Mouse (Mus musculus) fat pad, adult 2 months (tissue): ENCODE measurements around the gene Sox13.

ENCODE experiments used
- DNase-seq: peaks from one replicate; pipeline ENCODE4 v3.0.0-alpha.2; 2011; ENCODE audit warnings: low read depth, low spot score; ENCODE audit errors: extremely low read depth

Sox13 gene

DNA sequence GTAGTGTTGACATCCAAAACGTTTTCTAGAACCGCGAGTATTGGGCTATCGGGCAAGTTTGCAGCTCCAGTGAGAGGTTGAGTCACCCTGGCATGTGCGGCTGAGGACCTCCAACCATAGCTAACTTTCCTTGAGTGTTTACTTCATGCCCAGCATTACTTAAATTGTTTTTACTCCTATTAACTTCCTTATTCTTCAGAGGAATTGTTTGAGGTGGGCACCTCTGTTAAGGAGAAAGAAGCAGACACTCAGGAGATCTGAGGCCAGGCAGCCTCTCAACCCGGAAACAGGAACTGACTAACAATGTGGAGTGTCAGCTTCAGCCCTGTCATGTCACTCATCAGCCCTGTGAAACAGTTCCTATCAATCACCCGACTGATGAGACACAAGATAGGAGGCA, 17.6 kb downstream of the Sox13 start:
- no peak for DNase-seq

DNA sequence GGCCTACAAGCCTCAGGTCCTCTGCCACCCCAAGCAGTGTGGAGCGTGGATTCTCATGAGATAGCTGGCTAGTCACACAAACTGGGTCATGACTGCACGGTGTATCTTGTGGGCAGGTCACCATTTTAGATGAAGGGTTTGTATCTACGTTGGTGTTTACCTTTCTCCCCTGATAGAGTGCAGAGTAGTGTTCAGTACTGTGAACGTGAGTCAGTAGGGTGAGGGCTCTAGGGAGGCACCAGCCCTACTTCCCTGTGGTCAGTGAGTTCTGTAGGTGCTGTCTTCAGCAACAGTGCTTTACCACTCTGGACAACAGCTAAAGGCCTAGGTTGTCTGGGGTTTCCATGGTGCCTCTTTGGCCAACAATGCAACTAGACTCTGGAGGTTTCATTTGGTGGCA, 20.2 kb downstream of the Sox13 start:
- no peak for DNase-seq

DNA sequence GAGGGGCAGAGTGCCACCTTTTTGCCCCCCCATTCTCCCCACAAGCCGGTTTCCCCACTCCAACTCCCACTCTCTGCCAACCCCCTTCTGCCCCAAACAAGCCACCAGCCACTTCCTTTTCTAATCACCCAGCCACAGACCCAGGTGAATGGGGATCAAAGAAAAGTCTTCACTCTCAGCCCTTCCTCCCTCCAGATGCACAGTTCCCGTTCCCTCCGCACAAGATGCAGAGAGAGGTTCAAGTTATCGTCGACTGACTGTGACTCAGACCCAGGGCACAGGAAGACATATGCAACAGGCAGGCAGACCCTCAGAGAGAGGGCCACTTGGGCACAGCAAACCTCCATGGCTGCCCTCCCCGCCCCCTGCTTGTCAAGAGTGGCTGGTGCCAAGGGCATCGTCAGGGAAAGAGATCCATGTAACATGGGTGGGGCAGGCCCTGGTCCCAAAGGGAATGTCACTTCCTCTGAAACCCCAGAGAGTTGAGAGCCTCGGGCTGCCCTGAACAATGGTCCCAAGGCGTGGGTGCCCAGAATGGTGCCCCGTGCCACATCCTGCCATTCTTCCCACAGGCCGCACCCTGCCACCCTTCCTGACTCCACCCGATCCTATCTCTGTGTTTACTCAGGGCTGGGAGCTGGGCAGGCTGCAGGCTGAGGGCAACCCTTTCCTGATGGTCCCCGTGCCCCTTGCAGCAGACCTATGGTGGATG, 24.0 kb downstream of the Sox13 start:
- no peak for DNase-seq

DNA sequence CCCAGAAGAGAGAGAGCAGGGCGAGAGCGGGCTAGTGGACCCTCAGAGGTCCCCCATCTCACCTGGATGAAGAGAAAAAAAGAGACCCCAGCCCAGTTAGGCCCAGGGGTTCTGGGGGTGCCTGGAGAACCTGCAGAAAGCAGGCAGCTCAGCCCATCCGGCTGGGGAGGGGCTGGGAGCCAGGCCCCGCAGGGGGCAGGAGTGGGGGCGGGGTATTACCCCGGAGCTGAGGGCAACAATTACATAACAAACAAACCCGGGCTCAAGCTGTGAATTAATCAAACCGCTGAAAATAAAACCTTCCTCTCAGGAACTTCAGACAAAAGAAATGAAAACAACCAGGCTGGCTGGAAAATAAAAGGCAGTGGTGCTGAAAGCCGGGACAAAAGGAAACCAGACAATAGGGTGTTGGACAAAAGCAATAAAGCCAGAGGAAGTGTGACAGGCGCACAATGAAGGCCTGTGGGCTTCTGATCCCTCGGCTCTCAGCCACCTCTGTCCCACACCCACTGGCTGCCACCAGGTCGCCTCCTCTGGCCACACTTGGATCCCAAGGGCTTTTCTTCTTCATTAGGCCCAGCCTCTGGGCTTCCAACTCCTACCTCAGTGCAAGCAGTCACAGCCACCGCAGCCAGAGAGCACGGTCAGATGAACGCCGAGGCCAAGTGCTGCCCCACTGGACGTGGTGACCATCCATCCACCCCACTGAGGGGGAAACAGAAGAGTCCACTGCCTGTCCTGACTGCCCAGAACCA, 26.5 kb downstream of the Sox13 start:
- DNase-seq: no peak

DNA sequence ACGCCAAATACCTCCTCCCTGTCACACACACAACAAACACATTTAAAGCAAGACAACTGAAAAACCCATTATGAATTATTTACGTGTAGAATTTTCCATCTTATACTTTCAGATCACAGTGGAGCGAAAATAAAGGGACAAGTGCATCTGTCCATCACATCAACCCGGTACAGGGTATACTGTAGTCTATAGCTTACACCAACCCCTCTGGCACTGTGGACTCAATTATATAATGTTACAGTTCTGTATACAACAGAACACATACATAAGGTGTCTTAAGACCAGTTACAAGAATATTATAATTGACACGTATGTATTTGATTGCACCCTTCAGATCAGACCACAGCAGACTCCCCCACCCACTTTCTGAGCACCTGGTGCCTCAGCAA, 27.1 kb downstream of the Sox13 start:
- no peak for DNase-seq

DNA sequence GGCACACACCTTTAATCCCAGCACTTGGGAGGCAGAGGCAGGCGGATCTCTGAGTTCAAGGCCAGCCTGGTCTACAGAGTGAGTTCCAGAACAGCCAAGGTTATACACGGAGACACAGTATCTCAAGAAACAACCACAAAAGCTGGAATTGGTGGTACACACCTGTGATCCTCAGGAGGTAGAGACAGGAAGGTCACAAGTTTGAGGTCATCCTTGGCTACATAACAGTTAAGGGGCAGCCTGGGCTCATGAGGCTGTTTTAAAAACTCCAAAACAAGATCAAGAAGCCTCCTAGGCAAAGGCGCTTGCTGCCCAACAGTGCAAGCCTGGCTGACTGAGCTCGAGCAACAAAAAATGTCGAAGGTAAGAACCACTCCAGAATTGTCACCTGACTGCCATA, 27.5 kb downstream of the Sox13 start:
- DNase-seq: no peak

DNA sequence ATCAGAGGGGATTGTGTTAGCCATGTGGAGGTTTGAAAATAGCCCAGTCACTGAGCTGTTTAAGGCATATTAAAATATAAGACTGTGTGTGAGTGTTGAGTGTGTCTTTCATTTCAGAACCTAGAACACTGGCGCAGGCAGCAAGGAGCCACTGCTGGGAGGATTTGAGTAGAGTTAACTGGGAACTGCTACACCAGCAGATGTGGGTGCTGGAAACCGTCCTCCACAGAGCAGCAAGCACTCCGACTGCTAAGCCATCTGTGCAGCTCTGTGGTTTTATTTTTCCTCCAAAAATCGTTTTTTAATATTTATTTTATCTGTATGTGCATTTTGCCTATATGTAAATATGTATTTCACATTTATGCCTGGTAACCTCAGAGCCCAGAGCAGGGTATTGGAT, 29.5 kb downstream of the Sox13 start:
- DNase-seq: no peak

DNA sequence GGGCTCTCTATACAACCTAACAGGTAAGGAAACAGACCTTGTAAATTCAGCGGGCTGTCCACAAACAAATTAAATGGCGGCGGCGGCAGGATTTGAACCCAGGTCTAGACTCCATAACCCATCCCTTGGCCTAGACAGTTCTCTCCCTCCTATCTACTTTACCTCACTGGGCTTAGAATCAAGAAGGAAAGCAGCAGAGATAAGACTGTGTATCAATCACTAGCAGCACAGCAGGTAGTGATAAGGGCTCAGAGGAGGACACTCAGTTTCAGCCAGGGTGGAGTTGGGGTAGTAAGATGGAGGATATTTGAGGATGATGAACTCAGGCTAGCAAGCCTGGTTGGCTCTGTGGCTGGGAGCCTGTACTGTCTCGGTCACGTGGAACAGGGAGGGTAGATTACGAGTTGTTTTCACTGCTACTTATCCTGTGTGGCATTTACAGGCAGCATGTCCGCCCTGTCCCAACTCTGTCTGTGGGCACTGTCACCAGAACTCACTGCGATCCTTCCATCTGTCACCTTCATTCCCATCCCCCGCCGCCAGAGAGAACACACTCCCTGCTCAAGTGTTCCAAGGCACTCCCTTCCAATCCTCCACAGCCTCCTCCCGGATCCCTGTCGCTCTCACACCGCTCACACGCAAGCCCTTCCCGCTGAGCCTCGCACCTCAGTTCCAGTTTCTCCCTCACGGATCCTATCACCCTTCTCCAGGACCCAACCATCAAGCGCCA, 36.5 kb downstream of the Sox13 start:
- no peak for DNase-seq

DNA sequence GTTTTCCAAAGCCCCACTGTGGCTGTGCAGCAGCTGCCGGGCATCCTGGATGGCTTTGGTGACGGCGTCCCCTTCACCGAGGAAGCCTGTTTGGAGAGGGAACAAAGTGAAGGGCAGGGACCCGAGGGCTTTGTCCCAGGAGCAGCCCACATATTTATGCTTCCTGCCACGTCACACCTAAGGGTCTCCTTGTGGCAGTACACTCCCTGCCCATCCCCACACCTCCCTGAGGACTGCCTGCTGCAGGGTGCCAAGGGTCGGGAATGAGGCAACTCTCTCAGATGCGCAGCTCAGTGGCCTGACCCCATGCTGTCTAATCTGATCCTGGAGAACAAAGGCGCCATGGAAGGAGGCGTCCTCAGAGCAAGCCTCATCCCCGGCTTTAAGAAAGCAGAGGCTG, 38.0 kb downstream of the Sox13 start:
- DNase-seq: no peak

DNA sequence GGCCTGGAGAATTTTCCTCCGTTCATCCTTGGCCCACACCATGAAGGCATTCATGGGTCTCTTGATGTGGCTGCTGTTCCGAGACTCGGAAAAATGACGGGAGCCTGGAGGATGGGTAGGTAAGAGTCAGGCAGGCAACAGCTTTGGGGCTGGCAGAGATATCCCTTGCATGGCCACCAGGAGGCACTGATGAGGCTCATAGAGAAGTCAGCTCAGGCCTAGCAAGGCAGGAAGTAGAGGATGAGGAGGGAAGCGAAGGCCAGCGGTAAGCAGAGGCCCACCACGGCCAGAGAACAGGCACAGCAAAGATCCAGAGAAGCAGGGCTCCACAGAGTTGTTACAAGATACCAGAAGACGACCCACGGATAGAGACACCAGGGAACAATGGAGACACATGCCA, 38.7 kb downstream of the Sox13 start:
- no peak for DNase-seq

DNA sequence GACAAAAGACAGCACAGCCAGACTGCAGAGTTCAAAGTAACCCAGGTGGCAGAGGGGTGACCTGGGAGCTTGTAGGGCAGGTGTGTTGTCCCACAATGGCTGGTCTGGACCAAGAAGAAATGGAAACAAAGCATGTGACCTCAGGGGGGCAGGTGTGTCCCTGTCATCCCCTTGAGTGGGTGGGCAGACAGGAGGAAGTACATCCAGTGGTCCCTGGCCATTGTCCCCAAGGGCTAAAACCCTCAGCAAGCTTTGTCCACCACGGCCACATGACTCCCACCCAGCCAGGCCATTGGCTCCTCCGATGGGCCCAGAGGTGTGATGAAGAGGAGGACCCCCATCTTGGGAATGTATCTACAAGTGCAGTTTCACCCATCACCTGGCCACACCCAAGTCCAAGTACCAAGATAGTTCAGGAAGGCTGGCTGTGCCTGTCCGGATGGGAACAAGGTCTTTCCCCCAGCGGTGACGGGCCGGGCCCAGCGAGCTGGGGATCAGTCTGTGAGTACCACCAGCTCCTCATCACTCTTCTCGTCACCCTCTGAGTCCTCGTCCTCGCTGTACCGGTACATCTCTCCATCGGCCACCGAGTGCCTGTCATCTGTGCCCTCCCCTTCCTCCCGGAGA, 40.9 kb downstream of the Sox13 start:
- DNase-seq: no peak

DNA sequence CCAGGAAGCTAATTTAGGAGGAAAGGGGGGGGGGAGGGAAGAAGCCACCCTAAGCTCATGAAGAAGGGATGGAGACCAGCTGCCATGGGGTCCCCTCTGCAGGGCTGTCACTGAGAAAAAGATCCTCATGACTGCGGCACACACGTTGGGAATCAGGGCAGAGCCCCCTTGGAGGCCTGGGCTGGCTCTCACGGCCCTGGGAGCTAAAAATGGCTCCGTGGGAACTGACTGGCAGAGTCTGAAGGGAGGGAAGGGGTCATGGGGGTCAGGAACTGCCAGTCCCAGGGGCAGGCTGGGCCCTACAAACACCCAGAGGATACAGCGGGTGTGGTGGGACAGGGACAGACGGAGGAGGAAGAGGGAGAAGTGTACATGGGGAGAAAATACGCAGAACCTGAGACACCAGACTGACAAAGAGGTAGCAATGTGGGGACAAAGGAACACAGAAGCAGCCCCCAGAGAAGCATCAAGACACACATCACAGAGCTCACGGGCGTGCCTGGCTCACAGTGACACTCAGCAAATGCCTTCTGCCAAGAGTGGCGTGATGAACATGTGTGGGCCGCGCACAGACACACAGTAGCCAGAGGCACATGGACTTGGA, 41.5 kb downstream of the Sox13 start:
- no peak for DNase-seq

DNA sequence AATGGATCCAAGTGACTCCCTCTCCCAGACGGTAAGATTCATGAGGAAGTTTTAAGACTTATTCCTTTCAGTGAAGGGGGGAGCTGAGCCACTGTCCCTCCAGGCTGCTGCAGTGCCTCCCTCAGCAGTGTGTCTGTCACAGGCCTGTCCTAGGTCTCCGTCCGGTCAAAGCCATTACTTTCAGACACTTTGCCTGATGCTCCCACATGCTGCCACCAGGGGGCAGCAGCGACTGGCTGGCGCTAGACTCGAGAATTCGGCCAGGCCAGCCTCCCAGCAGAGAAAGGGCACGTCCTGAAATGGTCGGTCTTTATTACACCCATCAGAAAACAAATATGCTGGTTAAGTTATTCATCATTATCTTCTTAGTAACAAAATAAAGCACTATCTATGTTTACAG, 42.2 kb downstream of the Sox13 start:
- DNase-seq: no peak

DNA sequence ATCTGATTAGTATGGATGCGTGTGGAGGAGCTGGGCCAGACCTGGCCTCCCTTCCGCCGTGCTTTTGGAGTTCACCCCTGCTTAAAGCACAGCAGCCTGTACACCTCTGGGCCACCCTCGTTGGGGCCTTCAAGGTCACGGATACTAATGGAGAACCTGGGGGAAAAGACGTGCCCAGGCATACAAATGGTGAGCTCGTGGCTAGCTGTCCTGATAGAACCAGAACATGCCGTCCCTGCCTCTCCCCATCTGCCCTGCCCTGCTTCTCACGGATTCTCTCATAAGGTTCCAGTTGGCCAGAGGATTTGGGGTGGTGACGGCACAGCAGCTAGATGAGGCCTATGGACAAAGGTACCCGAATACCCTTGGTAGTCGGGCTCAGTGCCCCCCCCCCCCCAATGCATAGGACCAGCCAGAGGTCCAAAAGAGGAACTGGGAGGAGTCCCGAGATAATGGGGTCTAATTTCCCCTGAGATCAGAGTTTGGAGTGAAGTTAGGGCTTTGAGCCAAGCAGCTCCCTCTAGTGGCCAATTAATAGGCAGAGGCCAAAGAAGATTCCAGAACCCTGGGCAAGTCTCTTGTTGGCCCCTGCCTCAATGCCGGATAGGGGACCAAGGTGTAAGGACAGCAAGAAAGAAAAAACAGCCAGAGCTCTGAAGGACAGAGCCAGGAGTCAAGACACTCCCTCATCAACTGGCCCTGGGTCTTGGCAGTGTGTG, 43.7 kb downstream of the Sox13 start:
- DNase-seq: no peak

DNA sequence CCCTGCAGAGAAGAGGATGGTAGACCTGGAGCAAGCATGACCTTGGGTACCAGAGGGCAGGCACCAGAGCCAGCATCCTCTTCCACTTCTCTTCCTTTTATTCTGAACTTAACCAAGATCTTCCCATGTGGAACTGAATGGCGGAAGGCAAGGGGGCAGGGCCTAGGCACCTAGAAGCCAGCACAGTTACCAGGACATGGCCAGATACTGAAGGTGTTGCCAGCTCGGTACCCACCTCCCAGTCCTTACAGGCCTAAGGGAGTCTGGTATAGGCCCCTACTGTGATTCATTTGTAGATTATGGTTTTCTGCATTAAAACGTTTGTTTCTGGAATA, 44.2 kb downstream of the Sox13 start:
- no peak for DNase-seq

DNA sequence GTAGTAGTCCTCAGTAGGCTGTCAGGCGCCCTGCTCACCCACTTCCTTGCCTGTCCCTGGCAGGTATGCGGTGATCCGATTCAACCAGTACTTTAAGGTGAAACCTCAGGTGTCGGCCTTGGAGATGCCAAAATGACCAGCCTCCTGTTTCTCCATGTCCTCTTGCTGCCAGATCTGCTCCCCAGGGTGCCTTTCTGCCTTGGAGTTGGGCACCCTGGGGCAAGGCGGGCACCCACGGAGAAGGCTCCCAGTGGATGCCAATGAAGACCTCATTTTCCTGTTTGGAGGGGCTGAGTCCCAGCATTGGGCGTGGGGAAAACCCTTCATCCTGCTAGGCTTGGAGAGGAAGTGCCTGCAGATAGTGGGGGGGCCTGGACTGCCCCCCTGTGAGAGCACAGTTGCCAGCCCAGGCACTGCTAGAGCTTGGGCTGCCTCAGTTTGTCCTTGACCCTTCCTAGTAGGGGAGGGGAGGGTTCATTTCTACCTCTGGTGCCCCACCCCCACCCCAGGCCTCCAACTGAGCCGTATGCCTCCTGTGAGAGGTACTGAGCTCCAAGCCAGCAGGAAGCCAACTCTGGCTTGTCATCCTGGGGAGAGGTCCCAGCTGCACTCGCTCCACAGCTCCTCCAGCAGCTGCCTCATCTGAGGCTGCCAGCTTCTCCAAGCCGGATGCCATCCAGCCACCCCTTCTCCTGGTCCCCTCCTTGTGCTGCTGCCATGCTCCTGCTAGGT, 44.8 kb downstream of the Sox13 start:
- DNase-seq: no peak

DNA sequence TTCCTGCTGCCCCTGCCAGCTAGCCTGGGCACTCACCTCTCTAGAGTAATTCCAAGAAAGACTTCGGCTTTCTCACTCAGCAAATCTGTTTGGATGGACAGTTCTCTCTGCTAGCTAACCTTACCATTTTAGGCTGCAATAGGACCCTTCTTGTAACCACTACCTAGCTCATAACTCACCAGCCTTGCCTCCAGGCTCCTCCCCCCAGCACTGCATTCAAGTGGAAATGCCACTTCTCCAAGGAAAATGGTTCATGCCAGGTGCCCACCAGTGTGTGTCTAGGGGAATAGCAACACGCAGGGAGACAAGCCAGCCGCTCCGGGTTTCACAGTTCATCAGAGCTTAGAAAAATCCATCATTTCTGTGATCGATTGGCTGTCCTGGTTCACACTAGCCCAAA, 46.6 kb downstream of the Sox13 start:
- DNase-seq: no peak

DNA sequence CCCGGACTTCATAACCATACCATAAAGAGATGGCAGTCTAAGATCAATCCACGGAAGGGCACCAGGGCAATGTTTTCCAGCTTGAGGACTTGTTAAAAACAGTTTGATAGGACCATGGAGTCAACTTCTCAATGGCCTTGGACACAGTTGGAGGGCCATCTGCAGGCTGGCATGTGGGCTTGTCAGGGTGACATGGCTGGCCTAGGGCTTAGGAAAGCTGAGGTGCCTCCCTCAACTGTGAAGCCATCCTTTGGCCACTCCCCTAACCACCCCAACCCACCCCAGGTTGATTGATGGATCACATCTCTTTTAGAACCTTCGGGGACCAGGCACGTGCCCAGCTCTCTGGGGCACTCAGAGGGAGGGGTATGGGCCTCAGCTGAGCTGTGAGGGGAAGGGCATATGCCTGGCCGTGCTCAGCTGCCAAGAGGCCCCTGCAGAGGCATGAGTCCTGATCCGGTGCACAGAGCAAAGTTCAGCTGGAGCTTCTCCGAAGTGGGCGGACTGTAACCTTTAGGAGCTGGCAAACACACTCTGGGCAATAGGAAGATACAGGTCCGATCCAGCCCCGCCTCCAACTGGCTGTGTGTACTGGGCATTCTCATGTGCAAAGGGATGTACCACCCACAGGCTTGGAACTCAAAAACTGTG, 48.4 kb downstream of the Sox13 start:
- DNase-seq: no peak

DNA sequence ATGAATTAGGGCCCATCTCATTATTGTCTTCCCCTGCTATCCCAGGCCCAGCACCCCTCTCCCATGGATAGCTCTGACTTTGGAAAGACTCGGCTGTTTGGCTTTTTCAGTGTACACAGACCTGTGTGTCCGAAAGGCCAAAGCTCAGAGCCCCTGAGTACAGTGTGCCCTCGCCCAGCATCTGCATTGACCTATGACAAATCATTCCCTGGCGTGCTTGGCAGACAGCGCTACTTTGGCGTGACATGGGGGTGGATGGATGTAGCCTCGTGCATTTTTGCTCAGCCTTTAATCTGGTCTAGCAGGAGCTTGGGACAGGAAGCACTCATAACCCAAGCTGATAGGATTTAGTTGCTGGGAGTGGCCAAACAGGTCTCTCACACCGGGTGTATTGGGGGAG, 52.1 kb downstream of the Sox13 start:
- no peak for DNase-seq

DNA sequence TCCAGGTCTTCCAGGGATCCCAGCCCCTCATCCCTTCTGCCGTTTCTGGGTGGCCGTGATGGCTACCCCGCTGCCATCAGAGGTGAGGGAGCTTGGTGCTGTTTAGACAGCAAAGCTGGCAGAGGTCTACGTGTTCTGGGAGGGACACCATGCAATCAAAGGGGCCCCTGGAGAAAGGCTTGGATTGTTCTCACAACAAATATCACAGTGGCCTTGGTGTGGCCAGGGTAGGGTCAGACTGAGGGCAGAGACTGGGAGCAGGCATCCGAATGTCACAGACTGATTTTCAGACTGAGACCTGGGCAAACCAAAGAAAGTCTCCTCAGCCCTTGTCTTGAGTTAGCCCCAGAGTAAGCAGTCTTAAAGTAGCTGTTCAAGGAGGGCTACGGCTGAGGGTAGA, 52.7 kb downstream of the Sox13 start:
- no peak for DNase-seq
